Mouse (Mus musculus): ENCODE data around the gene Caln1. TPM values are rescaled to one million over a fixed set of nuclear protein-coding genes. Genes with fewer than 3 reads are reported as not detected.

The Caln1 gene
- total and polyA plus RNA-seq, 2 experiments = 2.4 to 2.9 TPM

- Histone ChIP-seq H3K79me2 (ENCODE audit: control insufficient read depth, insufficient read depth, low read length) (no peaks in the 10 kb centered on the region), H3K4me1 (ENCODE audit: control insufficient read depth, insufficient read depth, low read length) (no peaks in the 10 kb centered on the region), H3K27me3 (ENCODE audit: control insufficient read depth, insufficient read depth, low read length) (0 out of 2 replicates have a peak, but pooled peaks cover 3% of the 10 kb centered on the region), H3K27ac (replicated peaks; ENCODE audit: insufficient read depth, low read depth, low read length) (no peak overlapping the region), H3K36me3 (ENCODE audit: control insufficient read depth, insufficient read depth, low read length) (no peaks in the 10 kb centered on the region), H3K9ac (ENCODE audit: low read depth, low read length) (no peak overlapping the region), H3K4me3 (ENCODE audit: insufficient read depth, low read depth, low read length) (no peak overlapping the region)
- no peak for TF ChIP-seq POLR2A (IDR thresholded peaks at IDR 0.05; ENCODE audit: extremely low read depth, insufficient read depth, low read length)
- no peak for TF ChIP-seq CTCF (IDR thresholded peaks at IDR 0.05; ENCODE audit: low read depth, low read length)
- WGBS = 41% methylated on average over 1 of the region's 1 CpGs
- no peak for DNase-seq (ENCODE audit: extremely low read depth, low read depth, low spot score)
Observed at GRCm38 (mm10) chr5:130810846-130811245, 441.6 kb downstream of the Caln1 start.

GRCm38 (mm10) chr5:130811266-130811665, 442.0 kb downstream of the Caln1 start:
- peak; percentile 7 for DNase-seq (ENCODE audit: extremely low read depth, low read depth, low spot score)
- no peaks in the 10 kb centered on the region for H3K36me3 ChIP-seq (ENCODE audit: control insufficient read depth, insufficient read depth, low read length)
- WGBS = 20% methylated on average over 3 of the region's 3 CpGs
- no peak overlapping the region for H3K9ac ChIP-seq (ENCODE audit: low read depth, low read length)
- H3K27me3 ChIP-seq (ENCODE audit: control insufficient read depth, insufficient read depth, low read length) = 0 out of 2 replicates have a peak, but pooled peaks cover 3% of the 10 kb centered on the region
- no peak overlapping the region for H3K4me3 ChIP-seq (ENCODE audit: insufficient read depth, low read depth, low read length)
- no peaks in the 10 kb centered on the region for H3K79me2 ChIP-seq (ENCODE audit: control insufficient read depth, insufficient read depth, low read length)
- no peak overlapping the region for H3K27ac ChIP-seq (replicated peaks; ENCODE audit: insufficient read depth, low read depth, low read length)
- H3K4me1 ChIP-seq (ENCODE audit: control insufficient read depth, insufficient read depth, low read length) = no peaks in the 10 kb centered on the region
- TF ChIP-seq CTCF (IDR thresholded peaks at IDR 0.05; ENCODE audit: low read depth, low read length) = peak; percentile 22; the same call in 1 of the 2 replicates
- TF ChIP-seq POLR2A (IDR thresholded peaks at IDR 0.05; ENCODE audit: extremely low read depth, insufficient read depth, low read length) = no peak

- Histone ChIP-seq H3K27ac (replicated peaks; ENCODE audit: insufficient read depth, low read depth, low read length) (no peak overlapping the region), H3K9ac (ENCODE audit: low read depth, low read length) (no peak overlapping the region), H3K4me1 (ENCODE audit: control insufficient read depth, insufficient read depth, low read length) (no peaks in the 10 kb centered on the region), H3K79me2 (ENCODE audit: control insufficient read depth, insufficient read depth, low read length) (no peaks in the 10 kb centered on the region), H3K27me3 (ENCODE audit: control insufficient read depth, insufficient read depth, low read length) (0 out of 2 replicates have a peak, but pooled peaks cover 3% of the 10 kb centered on the region), H3K4me3 (ENCODE audit: insufficient read depth, low read depth, low read length) (no peak overlapping the region), H3K36me3 (ENCODE audit: control insufficient read depth, insufficient read depth, low read length) (no peaks in the 10 kb centered on the region)
- WGBS = 89% methylated on average over 3 of the region's 3 CpGs
- no peak for DNase-seq (ENCODE audit: extremely low read depth, low read depth, low spot score)
- no peak for TF ChIP-seq POLR2A (IDR thresholded peaks at IDR 0.05; ENCODE audit: extremely low read depth, insufficient read depth, low read length)
- TF ChIP-seq CTCF (IDR thresholded peaks at IDR 0.05; ENCODE audit: low read depth, low read length) = peak; percentile 15; the same call in 1 of the 2 replicates
Observed at GRCm38 (mm10) chr5:130811966-130812365, 442.7 kb downstream of the Caln1 start.

- no peaks in the 10 kb centered on the region for H3K4me1 ChIP-seq (ENCODE audit: control insufficient read depth, insufficient read depth, low read length)
- no peak for TF ChIP-seq CTCF (IDR thresholded peaks at IDR 0.05; ENCODE audit: low read depth, low read length)
- no peak for TF ChIP-seq POLR2A (IDR thresholded peaks at IDR 0.05; ENCODE audit: extremely low read depth, insufficient read depth, low read length)
- H3K36me3 ChIP-seq (ENCODE audit: control insufficient read depth, insufficient read depth, low read length) = no peaks in the 10 kb centered on the region
- H3K4me3 ChIP-seq (ENCODE audit: insufficient read depth, low read depth, low read length) = no peak overlapping the region
- 94% methylated on average over 8 of the region's 8 CpGs for WGBS
- DNase-seq (ENCODE audit: extremely low read depth, low read depth, low spot score) = no peak
- H3K27me3 ChIP-seq (ENCODE audit: control insufficient read depth, insufficient read depth, low read length) = 0 out of 2 replicates have a peak, but pooled peaks cover 3% of the 10 kb centered on the region
- H3K9ac ChIP-seq (ENCODE audit: low read depth, low read length) = no peak overlapping the region
- H3K79me2 ChIP-seq (ENCODE audit: control insufficient read depth, insufficient read depth, low read length) = no peaks in the 10 kb centered on the region
- H3K27ac ChIP-seq (replicated peaks; ENCODE audit: insufficient read depth, low read depth, low read length) = no peak overlapping the region
Observed at GRCm38 (mm10) chr5:130812556-130812955, 443.3 kb downstream of the Caln1 start.

- Histone ChIP-seq H3K4me3 (ENCODE audit: insufficient read depth, low read depth, low read length) (no peak overlapping the region), H3K9ac (ENCODE audit: low read depth, low read length) (no peak overlapping the region), H3K27me3 (ENCODE audit: control insufficient read depth, insufficient read depth, low read length) (0 out of 2 replicates have a peak, but pooled peaks cover 3% of the 10 kb centered on the region), H3K4me1 (ENCODE audit: control insufficient read depth, insufficient read depth, low read length) (no peaks in the 10 kb centered on the region), H3K36me3 (ENCODE audit: control insufficient read depth, insufficient read depth, low read length) (no peaks in the 10 kb centered on the region), H3K27ac (replicated peaks; ENCODE audit: insufficient read depth, low read depth, low read length) (no peak overlapping the region), H3K79me2 (ENCODE audit: control insufficient read depth, insufficient read depth, low read length) (no peaks in the 10 kb centered on the region)
- DNase-seq (ENCODE audit: extremely low read depth, low read depth, low spot score) = no peak
- WGBS = 83% methylated on average over 9 of the region's 9 CpGs
- TF ChIP-seq POLR2A (IDR thresholded peaks at IDR 0.05; ENCODE audit: extremely low read depth, insufficient read depth, low read length) (no peak), CTCF (IDR thresholded peaks at IDR 0.05; ENCODE audit: low read depth, low read length) (0 out of 2 replicates have a peak, but pooled peaks have one; percentile 6)
Observed at GRCm38 (mm10) chr5:130813089-130813488, 443.8 kb downstream of the Caln1 start.

- TF ChIP-seq CTCF (IDR thresholded peaks at IDR 0.05; ENCODE audit: low read depth, low read length) (no peak), POLR2A (IDR thresholded peaks at IDR 0.05; ENCODE audit: extremely low read depth, insufficient read depth, low read length) (no peak)
- 91% methylated on average over 5 of the region's 5 CpGs for WGBS
- no peaks in the 10 kb centered on the region for H3K79me2 ChIP-seq (ENCODE audit: control insufficient read depth, insufficient read depth, low read length)
- no peak overlapping the region for H3K27ac ChIP-seq (replicated peaks; ENCODE audit: insufficient read depth, low read depth, low read length)
- no peaks in the 10 kb centered on the region for H3K27me3 ChIP-seq (ENCODE audit: control insufficient read depth, insufficient read depth, low read length)
- no peaks in the 10 kb centered on the region for H3K4me1 ChIP-seq (ENCODE audit: control insufficient read depth, insufficient read depth, low read length)
- H3K4me3 ChIP-seq (ENCODE audit: insufficient read depth, low read depth, low read length) = no peak overlapping the region
- no peak overlapping the region for H3K9ac ChIP-seq (ENCODE audit: low read depth, low read length)
- H3K36me3 ChIP-seq (ENCODE audit: control insufficient read depth, insufficient read depth, low read length) = no peaks in the 10 kb centered on the region
- DNase-seq (ENCODE audit: extremely low read depth, low read depth, low spot score) = no peak
Observed at GRCm38 (mm10) chr5:130815352-130815751, 446.1 kb downstream of the Caln1 start.

Data from liver, adult 2 months (tissue).